Mouse (Mus musculus) lung, adult 2 months (tissue): ENCODE results near the gene Cldn24.

Experiments used
- CTCF ChIP-seq: fragments of 200-500 bp; IDR thresholded peaks from 2 replicates; pipeline ENCODE4 v1.5.1; 2011; ENCODE audit warnings: mild to moderate bottlenecking, low read length, control low read depth; ENCODE audit not compliant: insufficient read depth
- POLR2A ChIP-seq: fragments of 200-500 bp; IDR thresholded peaks from 2 replicates; pipeline ENCODE4 v1.6.1; 2011; ENCODE audit warnings: low read depth, mild to moderate bottlenecking, control low read depth, low read length, borderline replicate concordance; ENCODE audit errors: extremely low read depth

- no peak for TF ChIP-seq POLR2A
- TF ChIP-seq CTCF = no peak
These were observed at the start of gene Cldn24 for GRCm38 (mm10) chr8:47821843-47822242.
